Mouse (Mus musculus): ENCODE data around the gene Gigyf2. TPM values are rescaled to one million over a fixed set of nuclear protein-coding genes. Genes with fewer than 3 reads are reported as not detected.

The Gigyf2 gene
- polyA plus RNA-seq (2015; fragmentation: Nextera tagmentation; extraction: Ambion mirVana) = 56.2 and 56.6 TPM in 2 replicates

GRCm38 (mm10) chr1:87326742-87327163 lies at the start of gene Gigyf2:
Gene Gigyf2 (plus strand): TSS chr1:87326998.
- Histone ChIP-seq H3K27me3 (no peaks in the 10 kb centered on the region), H3K9ac (peak within 1 kb of the TSS; percentile 98), H3K9me3 (replicated peaks) (no peaks in the 10 kb centered on the region), H3K36me3 (no peaks in the 10 kb centered on the region), H3K4me2 (replicated peaks) (peak within 1 kb of the TSS; percentile 70), H3K4me1 (0 out of 2 replicates have a peak, but pooled peaks cover 5% of the 10 kb centered on the region), H3K27ac (replicated peaks) (peak within 1 kb of the TSS; percentile 94), H3K4me3 (replicated peaks) (peak within 1 kb of the TSS; percentile 97)
- ATAC-seq (ENCODE audit: insufficient number of reproducible peaks, low FRiP score, low TSS enrichment, low read depth) = peak; percentile 97
- WGBS = under 1% methylated on average over 34 of the region's 36 CpGs

DNA sequence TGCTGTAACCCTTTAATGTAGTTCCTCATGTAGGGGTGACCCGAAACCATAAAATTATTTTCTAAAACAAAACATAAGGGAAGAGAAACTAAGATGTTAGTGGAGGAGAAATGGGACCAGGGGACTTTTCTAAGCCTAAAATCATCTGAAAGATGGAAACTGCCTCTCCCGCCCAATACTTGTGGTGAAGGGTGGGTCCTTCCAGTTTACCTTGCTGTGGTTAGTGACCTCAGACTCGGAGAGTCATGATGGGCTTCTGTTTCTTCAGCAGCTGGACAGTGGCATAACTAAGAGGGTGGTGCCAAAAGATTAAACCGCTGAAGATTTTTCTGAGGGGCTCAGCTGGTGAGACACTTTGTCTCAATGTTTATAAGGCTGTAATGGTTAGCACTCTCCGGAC lies 46.5 kb upstream of the Gigyf2 start:
- no peak for ATAC-seq (ENCODE audit: insufficient number of reproducible peaks, low FRiP score, low TSS enrichment, low read depth)
- Histone ChIP-seq H3K27ac (replicated peaks) (no peak overlapping the region), H3K4me3 (replicated peaks) (no peak overlapping the region), H3K4me1 (no peaks in the 10 kb centered on the region), H3K4me2 (replicated peaks) (no peak overlapping the region), H3K9me3 (replicated peaks) (no peaks in the 10 kb centered on the region), H3K36me3 (no peaks in the 10 kb centered on the region), H3K9ac (no peak overlapping the region), H3K27me3 (no peaks in the 10 kb centered on the region)
- WGBS = 74% methylated on average over 5 of the region's 5 CpGs

GRCm38 (mm10) chr1:87281599-87282412 lies 45.0 kb upstream of the Gigyf2 start:
- 0 out of 2 replicates have a peak overlapping the region, but pooled peaks have one; percentile 2 for H3K4me2 ChIP-seq (replicated peaks)
- H3K9me3 ChIP-seq (replicated peaks) = no peaks in the 10 kb centered on the region
- H3K27me3 ChIP-seq = no peaks in the 10 kb centered on the region
- no peaks in the 10 kb centered on the region for H3K4me1 ChIP-seq
- WGBS = 25% methylated on average over 20 of the region's 20 CpGs
- H3K9ac ChIP-seq = no peak overlapping the region
- no peaks in the 10 kb centered on the region for H3K36me3 ChIP-seq
- H3K4me3 ChIP-seq (replicated peaks) = no peak overlapping the region
- no peak overlapping the region for H3K27ac ChIP-seq (replicated peaks)
- no peak for ATAC-seq (ENCODE audit: insufficient number of reproducible peaks, low FRiP score, low TSS enrichment, low read depth)

GRCm38 (mm10) chr1:87282413-87282788 lies 44.4 kb upstream of the Gigyf2 start:
- ATAC-seq (ENCODE audit: insufficient number of reproducible peaks, low FRiP score, low TSS enrichment, low read depth) = no peak
- Histone ChIP-seq H3K36me3 (no peaks in the 10 kb centered on the region), H3K4me2 (replicated peaks) (no peak overlapping the region)

GRCm38 (mm10) chr1:87283410-87283960 lies 43.3 kb upstream of the Gigyf2 start:
- Histone ChIP-seq H3K4me3 (replicated peaks) (no peak overlapping the region), H3K4me1 (no peaks in the 10 kb centered on the region), H3K9me3 (replicated peaks) (no peaks in the 10 kb centered on the region), H3K27ac (replicated peaks) (no peak overlapping the region), H3K4me2 (replicated peaks) (no peak overlapping the region), H3K36me3 (no peaks in the 10 kb centered on the region), H3K27me3 (no peaks in the 10 kb centered on the region), H3K9ac (no peak overlapping the region)
- no peak for ATAC-seq (ENCODE audit: insufficient number of reproducible peaks, low FRiP score, low TSS enrichment, low read depth)
- 87% methylated on average over 10 of the region's 10 CpGs for WGBS

More at GRCm38 (mm10) chr1:87282413-87282788, 44.4 kb upstream of the Gigyf2 start:
- no peak overlapping the region for H3K9ac ChIP-seq
- H3K4me1 ChIP-seq = no peaks in the 10 kb centered on the region
- H3K27ac ChIP-seq (replicated peaks) = no peak overlapping the region
- H3K4me3 ChIP-seq (replicated peaks) = no peak overlapping the region
- no peaks in the 10 kb centered on the region for H3K9me3 ChIP-seq (replicated peaks)
- H3K27me3 ChIP-seq = no peaks in the 10 kb centered on the region
- WGBS = 74% methylated on average over 6 of the region's 6 CpGs

- Histone ChIP-seq H3K27me3 (no peaks in the 10 kb centered on the region), H3K9ac (no peak overlapping the region), H3K36me3 (no peaks in the 10 kb centered on the region), H3K4me2 (replicated peaks) (no peak overlapping the region), H3K27ac (replicated peaks) (no peak overlapping the region), H3K4me3 (replicated peaks) (no peak overlapping the region), H3K4me1 (no peaks in the 10 kb centered on the region), H3K9me3 (replicated peaks) (no peaks in the 10 kb centered on the region)
- ATAC-seq (ENCODE audit: insufficient number of reproducible peaks, low FRiP score, low TSS enrichment, low read depth) = no peak
- 53% methylated on average over 2 of the region's 2 CpGs for WGBS
These were observed 39.7 kb upstream of the Gigyf2 start for GRCm38 (mm10) chr1:87287105-87287504.

DNA sequence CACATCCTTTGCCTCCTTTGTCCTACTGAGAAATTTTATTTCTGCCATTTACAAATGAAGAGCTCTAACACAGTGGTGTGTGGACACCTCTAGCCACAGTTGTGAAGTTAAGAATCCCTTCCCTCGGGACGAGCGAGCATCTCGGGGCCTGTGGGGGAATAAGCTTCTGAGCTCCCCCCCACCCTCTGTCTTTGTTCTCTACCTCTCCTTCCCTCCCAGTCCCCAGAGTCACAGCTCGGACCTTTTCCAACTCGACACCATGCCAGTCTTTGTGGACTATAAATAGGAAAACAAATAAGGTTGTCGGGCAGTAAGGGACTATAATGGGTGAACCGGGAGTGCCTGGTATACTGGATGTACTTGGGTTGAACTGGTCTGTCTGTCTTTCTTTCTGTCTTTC lies 35.4 kb upstream of the Gigyf2 start:
- no peaks in the 10 kb centered on the region for H3K27me3 ChIP-seq
- no peak overlapping the region for H3K9ac ChIP-seq
- H3K9me3 ChIP-seq (replicated peaks) = no peaks in the 10 kb centered on the region
- no peaks in the 10 kb centered on the region for H3K4me1 ChIP-seq
- no peak overlapping the region for H3K4me3 ChIP-seq (replicated peaks)
- 78% methylated on average over 8 of the region's 8 CpGs for WGBS
- no peaks in the 10 kb centered on the region for H3K36me3 ChIP-seq
- H3K4me2 ChIP-seq (replicated peaks) = no peak overlapping the region
- ATAC-seq (ENCODE audit: insufficient number of reproducible peaks, low FRiP score, low TSS enrichment, low read depth) = no peak
- H3K27ac ChIP-seq (replicated peaks) = no peak overlapping the region

GRCm38 (mm10) chr1:87292420-87293190 lies 34.2 kb upstream of the Gigyf2 start:
- no peak overlapping the region for H3K4me3 ChIP-seq (replicated peaks)
- H3K36me3 ChIP-seq = no peaks in the 10 kb centered on the region
- no peaks in the 10 kb centered on the region for H3K27me3 ChIP-seq
- no peak overlapping the region for H3K4me2 ChIP-seq (replicated peaks)
- 67% methylated on average over 15 of the region's 15 CpGs for WGBS
- no peak overlapping the region for H3K27ac ChIP-seq (replicated peaks)
- no peak for ATAC-seq (ENCODE audit: insufficient number of reproducible peaks, low FRiP score, low TSS enrichment, low read depth)
- no peaks in the 10 kb centered on the region for H3K4me1 ChIP-seq
- H3K9me3 ChIP-seq (replicated peaks) = no peaks in the 10 kb centered on the region
- H3K9ac ChIP-seq = no peak overlapping the region

- Histone ChIP-seq H3K27ac (replicated peaks) (no peak overlapping the region), H3K4me3 (replicated peaks) (no peak overlapping the region), H3K9me3 (replicated peaks) (no peaks in the 10 kb centered on the region), H3K4me2 (replicated peaks) (no peak overlapping the region), H3K27me3 (no peaks in the 10 kb centered on the region), H3K36me3 (no peaks in the 10 kb centered on the region), H3K9ac (no peak overlapping the region), H3K4me1 (no peaks in the 10 kb centered on the region)
- WGBS = 71% methylated on average over 4 of the region's 4 CpGs
- ATAC-seq (ENCODE audit: insufficient number of reproducible peaks, low FRiP score, low TSS enrichment, low read depth) = no peak
These were observed 32.6 kb upstream of the Gigyf2 start for GRCm38 (mm10) chr1:87294063-87294710.

DNA sequence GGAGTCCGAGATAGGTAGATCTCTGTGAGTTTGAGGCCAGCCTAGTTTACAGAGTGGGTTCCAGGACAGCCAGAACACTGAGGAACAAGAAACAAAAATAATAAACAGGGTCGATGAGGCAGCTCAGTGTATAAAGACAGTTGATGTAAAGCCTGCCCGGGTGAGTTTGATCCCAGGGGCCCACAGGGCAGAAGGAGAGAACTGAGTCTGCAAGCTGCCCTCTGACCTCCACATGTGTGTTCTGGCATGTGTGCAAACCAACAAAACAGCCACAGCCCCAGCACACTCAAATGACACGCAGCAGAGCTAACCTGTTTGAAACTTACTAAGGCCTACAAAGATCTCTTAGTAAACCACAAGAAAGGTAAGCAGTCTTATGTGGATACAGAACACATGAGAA lies 31.8 kb upstream of the Gigyf2 start:
- Histone ChIP-seq H3K9ac (no peak overlapping the region), H3K27me3 (no peaks in the 10 kb centered on the region), H3K36me3 (no peaks in the 10 kb centered on the region), H3K9me3 (replicated peaks) (no peaks in the 10 kb centered on the region), H3K4me1 (no peaks in the 10 kb centered on the region), H3K4me2 (replicated peaks) (no peak overlapping the region), H3K27ac (replicated peaks) (no peak overlapping the region), H3K4me3 (replicated peaks) (no peak overlapping the region)
- no peak for ATAC-seq (ENCODE audit: insufficient number of reproducible peaks, low FRiP score, low TSS enrichment, low read depth)
- 52% methylated on average over 4 of the region's 4 CpGs for WGBS

Data from embryonic facial prominence, embryonic 15.5 days (tissue).